Mouse (Mus musculus) MEL (cell line): ENCODE data around the gene Erf. TPM values are rescaled to one million over a fixed set of nuclear protein-coding genes. Genes with fewer than 3 reads are reported as not detected.

Source experiments
- DNase-seq: peaks from one replicate; pipeline ENCODE4 v3.0.0; 2011; ENCODE audit warnings: low read depth, low spot score
- H3K27ac ChIP-seq: 2 replicates; pipeline ENCODE4 v1.5.1; 2012; ENCODE audit warnings: low read depth, mild to moderate bottlenecking, control low read depth, low read length, moderate library complexity; ENCODE audit not compliant: control insufficient read depth
- H3K27me3 ChIP-seq, 2 experiments: fragments of 150-350 bp in 1 of 2; sonication (generic) in 1 of 2; 2 replicates each; pipeline ENCODE4 v1.6.1; 2012; ENCODE audit warnings: low read length in 2 of 2, mild to moderate bottlenecking in 2 of 2, improper control_type of control experiment in 1 of 2, moderate library complexity in 1 of 2; ENCODE audit not compliant: insufficient read depth in 2 of 2, control insufficient read depth in 1 of 2
- H3K36me3 ChIP-seq, 2 experiments: 2 replicates each; pipeline ENCODE4 v1.6.1; 2012 to 2014; ENCODE audit warnings: low read length in 2 of 2, improper control_type of control experiment in 1 of 2, inconsistent platforms in 1 of 2, mild to moderate bottlenecking in 1 of 2; ENCODE audit not compliant: insufficient read depth in 2 of 2, control insufficient read depth in 1 of 2
- H3K4me1 ChIP-seq, 2 experiments: fragments of 150-350 bp in 1 of 2; sonication (generic) in 1 of 2; 2 replicates each; pipeline ENCODE4 v1.6.1; 2012; ENCODE audit warnings: low read length in 2 of 2, improper control_type of control experiment in 1 of 2, mild to moderate bottlenecking in 1 of 2; ENCODE audit not compliant: insufficient read depth in 2 of 2, control insufficient read depth in 1 of 2
- H3K4me3 ChIP-seq, 2 experiments: fragments of 150-350 bp in 1 of 2; sonication (generic) in 1 of 2; 2 replicates each; pipeline ENCODE4 v1.5.1; 2012; ENCODE audit warnings: low read depth in 2 of 2, low read length in 2 of 2, mild to moderate bottlenecking in 2 of 2, moderate library complexity in 2 of 2, control low read depth in 1 of 2, improper control_type of control experiment in 1 of 2; ENCODE audit not compliant: control insufficient read depth in 1 of 2, insufficient read depth in 1 of 2
- H3K79me2 ChIP-seq: 2 replicates; pipeline ENCODE4 v1.6.1; 2012; ENCODE audit warnings: mild to moderate bottlenecking, low read length, moderate library complexity; ENCODE audit not compliant: control insufficient read depth, poor library complexity, insufficient read depth
- H3K9ac ChIP-seq: 2 replicates; pipeline ENCODE4 v1.6.1; 2012; ENCODE audit warnings: low read depth, mild to moderate bottlenecking, control low read depth, low read length, moderate library complexity; ENCODE audit not compliant: control insufficient read depth, poor library complexity, severe bottlenecking
- H3K9me3 ChIP-seq: fragments of 150-350 bp; sonication (generic); replicated peaks from 2 replicates; pipeline ENCODE4 v1.6.1; 2012; ENCODE audit warnings: mild to moderate bottlenecking, low read length, improper control_type of control experiment, moderate library complexity; ENCODE audit not compliant: insufficient read depth
- BHLHE40 ChIP-seq: IDR thresholded peaks from 2 replicates; pipeline ENCODE4 v1.6.1; 2012; ENCODE audit warnings: low read depth, mild to moderate bottlenecking, inconsistent platforms, low read length, improper control_type of control experiment, borderline replicate concordance
- CHD1 ChIP-seq: IDR thresholded peaks from 2 replicates; pipeline ENCODE4 v1.6.1; 2012; ENCODE audit warnings: low read depth, mild to moderate bottlenecking, inconsistent platforms, low read length, improper control_type of control experiment
- CHD2 ChIP-seq: IDR thresholded peaks from 2 replicates; pipeline ENCODE4 v1.6.1; 2011; ENCODE audit warnings: low read length, improper control_type of control experiment
- CTCF ChIP-seq, 3 experiments: IDR thresholded peaks in 2 of 3; conservative IDR thresholded peaks in 1 of 3; 2 replicates each; pipeline ENCODE4 v1.5.1; 2011 to 2012; ENCODE audit warnings: low read length in 3 of 3, low read depth in 2 of 3, mild to moderate bottlenecking in 2 of 3, improper control_type of control experiment in 1 of 3, inconsistent platforms in 1 of 3, mixed read lengths in 1 of 3, moderate library complexity in 1 of 3; ENCODE audit not compliant: control insufficient read depth in 1 of 3, insufficient read depth in 1 of 3, poor library complexity in 1 of 3, severe bottlenecking in 1 of 3
- ELF1 ChIP-seq: IDR thresholded peaks from 2 replicates; pipeline ENCODE4 v1.6.1; 2014; ENCODE audit warnings: low read depth, mild to moderate bottlenecking, inconsistent platforms, low read length, improper control_type of control experiment, moderate library complexity
- GABPA ChIP-seq: IDR thresholded peaks from 2 replicates; pipeline ENCODE4 v1.6.1; 2012; ENCODE audit warnings: low read depth, mild to moderate bottlenecking, inconsistent platforms, low read length, improper control_type of control experiment, moderate library complexity
- GATA1 ChIP-seq: IDR thresholded peaks from 2 replicates; pipeline ENCODE4 v1.6.1; 2011; ENCODE audit warnings: low read depth, low read length, improper control_type of control experiment
- JUND ChIP-seq: IDR thresholded peaks from 2 replicates; pipeline ENCODE4 v1.6.1; 2011; ENCODE audit warnings: low read depth, mild to moderate bottlenecking, improper control_type of control experiment, low read length
- KAT2A ChIP-seq: conservative IDR thresholded peaks from 2 replicates; pipeline ENCODE4 v1.6.1; 2012; ENCODE audit warnings: low read depth, low read length, improper control_type of control experiment, inconsistent platforms
- MAZ ChIP-seq: IDR thresholded peaks from 2 replicates; pipeline ENCODE4 v1.6.1; 2012; ENCODE audit warnings: low read depth, mild to moderate bottlenecking, inconsistent platforms, low read length, improper control_type of control experiment
- NRF1 ChIP-seq: IDR thresholded peaks from 2 replicates; pipeline ENCODE4 v1.6.1; 2014; ENCODE audit warnings: low read depth, mild to moderate bottlenecking, inconsistent platforms, low read length, improper control_type of control experiment, moderate library complexity; ENCODE audit not compliant: poor library complexity, insufficient read depth, severe bottlenecking
- POLR2A ChIP-seq, 2 experiments: IDR thresholded peaks; 2 replicates each; pipeline ENCODE4 v1.6.1; 2011 to 2012; ENCODE audit warnings: low read length in 2 of 2, mild to moderate bottlenecking in 2 of 2, control low read depth in 1 of 2, improper control_type of control experiment in 1 of 2, low read depth in 1 of 2, moderate library complexity in 1 of 2; ENCODE audit not compliant: control insufficient read depth in 1 of 2, insufficient read depth in 1 of 2, poor library complexity in 1 of 2
- POLR2AphosphoS2 ChIP-seq: IDR thresholded peaks from 2 replicates; pipeline ENCODE4 v1.6.1; 2011; ENCODE audit warnings: low read length, improper control_type of control experiment
- POLR2AphosphoS5 ChIP-seq: IDR thresholded peaks from 2 replicates; pipeline ENCODE4 v1.6.1; 2012; ENCODE audit warnings: low read depth, borderline replicate concordance, mild to moderate bottlenecking, inconsistent platforms, low read length, moderate library complexity, mixed read lengths
- RAD21 ChIP-seq: IDR thresholded peaks from 2 replicates; pipeline ENCODE4 v1.6.1; 2011; ENCODE audit warnings: mild to moderate bottlenecking, low read depth, low read length, improper control_type of control experiment
- SIN3A ChIP-seq: IDR thresholded peaks from 2 replicates; pipeline ENCODE4 v1.6.1; 2012; ENCODE audit warnings: low read length, improper control_type of control experiment, inconsistent platforms
- SMC3 ChIP-seq: IDR thresholded peaks from 2 replicates; pipeline ENCODE4 v1.6.1; 2011; ENCODE audit warnings: low read depth, low read length, improper control_type of control experiment
- TAL1 ChIP-seq: IDR thresholded peaks from 2 replicates; pipeline ENCODE4 v1.6.1; 2012; ENCODE audit warnings: mild to moderate bottlenecking, inconsistent platforms, low read length, moderate library complexity, mixed read lengths
- TCF12 ChIP-seq: IDR thresholded peaks from 2 replicates; pipeline ENCODE4 v1.6.1; 2014; ENCODE audit warnings: low read depth, mild to moderate bottlenecking, inconsistent platforms, low read length, improper control_type of control experiment, moderate library complexity
- UBTF ChIP-seq: IDR thresholded peaks from 2 replicates; pipeline ENCODE4 v1.6.1; 2012; ENCODE audit warnings: low read depth, mild to moderate bottlenecking, inconsistent platforms, low read length, improper control_type of control experiment, moderate library complexity, borderline replicate concordance; ENCODE audit not compliant: insufficient read depth
- USF1 ChIP-seq: IDR thresholded peaks from 2 replicates; pipeline ENCODE4 v1.6.1; 2014; ENCODE audit warnings: low read depth, mild to moderate bottlenecking, inconsistent platforms, low read length, improper control_type of control experiment, moderate library complexity
- USF2 ChIP-seq, 2 experiments: IDR thresholded peaks; 2 replicates each; pipeline ENCODE4 v1.6.1; 2011 to 2012; ENCODE audit warnings: improper control_type of control experiment in 2 of 2, low read length in 2 of 2, borderline replicate concordance in 1 of 2, inconsistent platforms in 1 of 2, low read depth in 1 of 2, mild to moderate bottlenecking in 1 of 2; ENCODE audit not compliant: insufficient read depth in 1 of 2
- ZC3H11A ChIP-seq: IDR thresholded peaks from 2 replicates; pipeline ENCODE4 v1.6.1; 2012; ENCODE audit warnings: low read depth, mild to moderate bottlenecking, inconsistent platforms, low read length, improper control_type of control experiment
- ZKSCAN1 ChIP-seq: IDR thresholded peaks from 2 replicates; pipeline ENCODE4 v1.6.1; 2012; ENCODE audit warnings: low read depth, mild to moderate bottlenecking, inconsistent platforms, low read length, improper control_type of control experiment, moderate library complexity
- ZNF384 ChIP-seq: IDR thresholded peaks from 2 replicates; pipeline ENCODE4 v1.6.1; 2012; ENCODE audit warnings: low read depth, mild to moderate bottlenecking, inconsistent platforms, low read length, improper control_type of control experiment
- polyA plus RNA-seq, 2 experiments: library from polyadenylated mRNA; stranded (reverse) in 1 of 2; unstranded in 1 of 2; fragments of >175 nt in 1 of 2; fragments of >200 nt in 1 of 2; gene quantifications; 2 replicates each; pipeline versions ENCODE4 v1.2.1 to v1.2.4; 2012; ENCODE audit warnings: low replicate concordance in 2 of 2, low read depth in 1 of 2; ENCODE audit not compliant: insufficient read length in 2 of 2, insufficient read depth in 1 of 2, missing spikeins in 1 of 2
- total RNA-seq: library from RNA; depleted of rRNA; stranded (reverse); fragments of 300-350 nt; gene quantifications from 2 replicates; pipeline ENCODE4 v1.2.3, GENCODE M21; 2012

Gene Erf
- total and polyA plus RNA-seq, 3 experiments, result 24.6 to 33.2 TPM; not detected in 1

DNA sequence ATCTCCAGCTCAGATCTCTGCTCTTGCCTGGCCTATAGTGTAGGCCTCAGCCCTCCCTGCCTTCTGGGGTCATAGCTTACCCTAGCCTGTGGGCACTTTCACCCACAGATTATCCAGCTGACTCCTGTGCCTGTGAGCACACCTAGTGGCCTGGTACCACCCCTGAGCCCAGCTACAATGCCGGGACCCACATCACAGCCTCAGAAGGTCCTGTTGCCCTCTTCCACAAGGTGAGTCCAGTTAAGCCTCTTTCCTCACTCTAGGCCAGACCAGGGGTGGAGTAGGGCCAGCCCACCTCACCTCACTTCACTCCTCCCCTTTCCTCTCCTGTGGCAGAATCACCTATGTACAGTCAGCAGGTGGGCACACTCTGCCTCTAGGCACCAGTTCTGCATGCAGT lies 39.9 kb upstream of the Erf start:
- peaks cover 0 to 12% of the 10 kb centered on the region in 2 experiments; a peak in 2 of 4 replicates for H3K4me1 ChIP-seq
- H3K9ac ChIP-seq, result no peak overlapping the region

DNA sequence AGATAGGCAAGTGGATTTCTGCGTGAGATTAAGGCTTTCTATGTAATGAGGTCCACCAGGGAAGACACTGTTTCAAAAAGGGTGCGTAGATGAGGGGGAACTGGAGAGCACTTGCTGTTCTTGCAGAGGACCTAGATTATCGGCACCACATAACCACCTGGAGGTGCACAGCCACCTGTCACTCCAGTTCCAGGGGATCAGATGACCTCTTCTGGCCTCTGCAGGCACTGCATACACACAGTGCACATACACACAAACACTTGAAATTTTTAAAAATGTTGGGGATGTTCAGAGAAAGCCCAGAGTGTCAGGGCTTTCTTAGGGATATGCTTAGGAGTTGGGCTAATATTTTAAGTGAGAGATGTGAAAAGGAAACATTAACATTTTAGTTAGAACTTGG lies 39.4 kb upstream of the Erf start:
- TF ChIP-seq POLR2AphosphoS2 (no peak), JUND (no peak), UBTF (no peak), SMC3 (peak; percentile 33; the same call in 1 of the 2 replicates), POLR2A (IDR thresholded peaks at IDR 0.05; ENCODE audit: control insufficient read depth in 1 of 2, insufficient read depth in 1 of 2, low read depth in 1 of 2, low read length in 2 of 2, poor library complexity in 1 of 2) (no peak), POLR2AphosphoS5 (no peak), NRF1 (no peak), RAD21 (peak; percentile 18), USF2 (IDR thresholded peaks at IDR 0.05; ENCODE audit: borderline replicate concordance in 1 of 2, insufficient read depth in 1 of 2, low read depth in 1 of 2, low read length in 2 of 2) (no peak), CTCF (IDR thresholded peaks at IDR 0.05 in 2 of 3, conservative IDR thresholded peaks at IDR 0.05 in 1 of 3; ENCODE audit: control insufficient read depth in 1 of 3, insufficient read depth in 1 of 3, low read depth in 2 of 3, low read length in 3 of 3, poor library complexity in 1 of 3, severe bottlenecking in 1 of 3) (peak; percentile 33 to 52 (median 47)), ZKSCAN1 (no peak), KAT2A (no peak), USF1 (no peak), MAZ (no peak), ZC3H11A (no peak), BHLHE40 (no peak), SIN3A (no peak), CHD1 (no peak), TAL1 (no peak), ELF1 (no peak), CHD2 (no peak), GABPA (no peak), ZNF384 (no peak)
- DNase-seq, result peak; percentile 40
- Histone ChIP-seq H3K9ac (no peak overlapping the region), H3K4me3 (no peak overlapping the region), H3K27ac (no peak overlapping the region), H3K9me3 (no peaks in the 10 kb centered on the region), H3K36me3 (peaks cover 7 to 34% of the 10 kb centered on the region in 2 experiments), H3K4me1 (peaks cover 0 to 14% of the 10 kb centered on the region in 2 experiments; a peak in 2 of 4 replicates), H3K27me3 (no peaks in the 10 kb centered on the region), H3K79me2 (peaks cover 8% of the 10 kb centered on the region; the same call in 1 of the 2 replicates)

More for the DNA sequence above, 39.9 kb upstream of the Erf start:
- Histone ChIP-seq H3K36me3 (peaks cover 7 to 32% of the 10 kb centered on the region in 2 experiments), H3K27ac (no peak overlapping the region), H3K27me3 (no peaks in the 10 kb centered on the region), H3K79me2 (peaks cover 2% of the 10 kb centered on the region; the same call in 1 of the 2 replicates), H3K4me3 (no peak overlapping the region), H3K9me3 (no peaks in the 10 kb centered on the region)
- DNase-seq, result no peak
- TF ChIP-seq GATA1, result peak; percentile 66; the same call in 1 of the 2 replicates
- TF ChIP-seq ELF1, result no peak
- TF ChIP-seq TCF12, result no peak
